Mouse (Mus musculus) heart, postnatal 25 days (tissue): Measurements from ENCODE around the gene Aebp2. TPM values are rescaled to one million over a fixed set of nuclear protein-coding genes. Genes with fewer than 3 reads are reported as not detected.
"Not testable (repeated sequence)": the region's sequence is repeated elsewhere in the genome, so short reads cannot be mapped to it uniquely, and the experiment has no call there.

Experiments used
- DNase-seq: peaks from one replicate; pipeline ENCODE4 v3.0.0; 2022; ENCODE audit warnings: low spot score
- intact Hi-C: fragments of 180-260 bp; cut with DNase I; formaldehyde crosslinking; loops from one replicate; pipeline ENCODE4 v1.15.1; 2025
- total RNA-seq, 2 experiments: library from RNA; stranded (reverse); gene quantifications; 2 replicates each; pipeline ENCODE4 v1.2.3; 2021

The Aebp2 gene
- total RNA-seq, 2 experiments from 2014 or later, result 35.7 to 36.5 TPM

DNA sequence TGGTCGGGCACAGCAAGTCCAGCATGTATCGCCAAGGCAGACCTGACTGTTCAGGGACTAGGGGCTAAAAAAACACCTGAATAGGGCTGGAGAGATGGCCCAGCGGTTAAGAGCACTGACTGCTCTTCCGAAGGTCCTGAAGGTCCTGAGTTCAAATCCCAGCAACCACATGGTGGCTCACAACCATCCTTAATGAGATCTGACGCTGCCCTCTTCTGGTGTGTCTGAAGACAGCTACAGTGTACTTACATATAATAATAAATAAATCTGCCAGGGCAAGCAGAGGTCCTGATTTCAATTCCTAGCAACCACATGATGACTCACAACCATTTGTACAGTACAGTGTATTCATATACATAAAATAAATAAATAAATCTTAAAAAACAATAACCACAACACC is 17.3 kb upstream of the Aebp2 start:
- intact Hi-C loops, DNase-seq: not testable (repeated sequence)

DNA sequence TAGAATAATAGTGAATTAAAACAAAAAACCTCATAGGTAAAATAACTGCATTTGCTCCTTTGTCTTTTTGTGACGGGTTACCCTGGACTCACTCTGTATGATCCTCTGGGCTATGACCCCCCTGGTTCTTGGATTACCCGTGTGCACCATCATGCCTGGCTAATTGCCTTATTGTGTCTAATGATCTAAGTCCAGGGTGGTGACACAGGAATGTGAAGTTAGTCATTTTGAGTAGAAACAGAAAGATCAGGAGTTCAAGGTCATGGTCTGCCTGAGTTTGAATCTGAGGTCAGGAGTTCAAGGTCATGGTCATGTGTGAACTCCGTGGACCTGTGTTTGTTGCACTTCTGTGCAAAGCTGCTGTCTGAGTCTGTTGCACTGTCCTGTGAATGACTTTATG is 16.7 kb upstream of the Aebp2 start:
- DNase-seq, result no peak
- intact Hi-C loops, result no loop called here

DNA sequence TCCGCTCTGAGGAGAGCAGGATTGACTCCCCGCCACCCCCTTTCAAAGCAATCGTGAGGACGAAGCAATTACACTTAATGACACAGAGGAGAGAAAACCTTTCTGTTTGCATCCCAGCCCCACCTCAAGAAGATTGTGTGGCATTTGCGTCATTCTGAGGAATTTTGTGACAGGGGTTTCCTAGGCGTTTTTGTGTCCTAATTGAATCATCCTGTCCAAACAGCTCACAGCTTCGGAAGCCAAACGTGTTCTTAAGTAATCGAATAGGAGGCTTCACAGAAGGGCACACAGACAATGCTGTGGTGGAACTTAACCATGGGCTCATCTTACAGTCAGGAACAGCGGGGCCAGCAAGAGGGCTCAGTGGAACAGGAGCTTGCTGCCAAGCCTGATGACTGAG is 15.9 kb upstream of the Aebp2 start:
- intact Hi-C loops, result no loop called here
- DNase-seq, result no peak

DNA sequence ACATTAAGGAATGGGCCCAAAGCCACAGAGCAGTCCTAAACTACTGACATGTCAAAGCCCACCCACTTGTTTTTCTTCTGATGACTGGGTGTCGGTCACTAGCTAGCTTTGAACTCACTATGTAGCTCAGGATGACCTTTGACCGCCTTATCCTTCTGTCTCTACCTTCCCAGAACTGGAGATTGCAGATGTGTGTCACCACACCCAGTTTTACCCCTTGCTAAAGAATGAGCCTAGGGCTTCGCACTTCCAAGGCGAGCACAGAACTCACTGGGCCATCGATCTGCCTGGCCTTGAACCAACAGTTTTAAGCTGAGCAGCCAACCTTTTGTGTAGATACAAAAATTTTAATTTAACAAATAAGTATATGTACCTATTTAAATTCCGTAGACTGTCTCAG is 13.8 kb upstream of the Aebp2 start:
- DNase-seq, result no peak
- intact Hi-C loops, result no loop called here

DNA sequence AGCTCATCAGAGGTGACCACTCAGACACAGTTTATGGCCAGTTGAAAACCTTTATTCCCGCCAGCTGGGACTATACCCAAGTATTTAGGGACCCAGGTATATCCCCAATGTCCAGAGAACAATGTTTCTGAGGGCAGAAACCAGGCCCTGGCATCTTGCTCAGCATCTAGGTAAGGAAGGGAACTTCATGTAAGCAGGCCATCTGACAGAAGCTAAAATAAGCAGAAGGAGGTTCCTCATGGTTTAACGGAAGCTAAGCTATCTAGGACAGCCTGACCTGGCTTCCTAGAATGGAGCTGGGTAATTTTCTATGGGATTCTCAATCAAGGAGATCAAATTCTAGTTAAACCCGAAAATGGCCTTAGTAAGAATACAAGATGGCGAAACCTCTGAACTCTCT is 12.9 kb upstream of the Aebp2 start:
- intact Hi-C loops, result no loop called here
- DNase-seq, result no peak

DNA sequence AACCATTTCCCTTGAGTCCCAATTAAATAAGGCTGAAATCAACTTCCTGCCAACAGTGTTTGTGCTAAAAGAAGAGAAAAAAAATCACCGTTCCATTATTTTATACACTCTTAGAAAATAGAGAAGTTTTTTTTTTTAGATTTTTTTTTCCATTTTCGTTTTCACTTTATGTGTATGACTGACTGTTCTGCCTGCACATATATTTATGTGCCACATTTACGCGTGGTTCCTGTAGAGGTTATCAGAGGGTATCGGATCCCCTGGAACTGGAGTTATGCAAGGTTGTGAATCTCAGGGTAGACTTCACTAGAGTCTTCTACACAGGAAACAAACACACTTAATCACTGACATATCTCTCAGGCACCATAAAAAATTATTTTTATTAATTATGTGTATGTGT is 12.3 kb upstream of the Aebp2 start:
- intact Hi-C loops, result no loop called here
- DNase-seq, result no peak

DNA sequence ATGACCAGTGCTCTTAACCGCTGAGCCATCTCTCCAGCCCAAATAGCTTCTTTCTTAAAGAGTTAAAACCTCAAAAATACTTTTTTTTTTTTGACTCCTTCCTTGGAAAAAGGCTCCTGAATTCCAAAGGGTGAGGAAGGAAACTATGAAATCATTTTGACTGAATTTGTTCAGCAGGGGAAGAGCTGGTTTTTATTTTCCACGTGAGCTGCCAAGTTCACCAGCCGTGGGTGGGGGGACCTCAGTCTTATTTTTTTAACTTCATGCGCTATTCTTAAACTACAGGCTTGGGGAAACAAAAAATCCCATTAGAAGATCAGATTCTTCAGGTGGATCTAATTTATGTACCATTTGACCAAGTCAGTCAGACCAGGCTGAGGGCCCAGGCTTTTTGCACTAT is 11.2 kb upstream of the Aebp2 start:
- DNase-seq, result no peak
- intact Hi-C loops, result no loop called here

DNA sequence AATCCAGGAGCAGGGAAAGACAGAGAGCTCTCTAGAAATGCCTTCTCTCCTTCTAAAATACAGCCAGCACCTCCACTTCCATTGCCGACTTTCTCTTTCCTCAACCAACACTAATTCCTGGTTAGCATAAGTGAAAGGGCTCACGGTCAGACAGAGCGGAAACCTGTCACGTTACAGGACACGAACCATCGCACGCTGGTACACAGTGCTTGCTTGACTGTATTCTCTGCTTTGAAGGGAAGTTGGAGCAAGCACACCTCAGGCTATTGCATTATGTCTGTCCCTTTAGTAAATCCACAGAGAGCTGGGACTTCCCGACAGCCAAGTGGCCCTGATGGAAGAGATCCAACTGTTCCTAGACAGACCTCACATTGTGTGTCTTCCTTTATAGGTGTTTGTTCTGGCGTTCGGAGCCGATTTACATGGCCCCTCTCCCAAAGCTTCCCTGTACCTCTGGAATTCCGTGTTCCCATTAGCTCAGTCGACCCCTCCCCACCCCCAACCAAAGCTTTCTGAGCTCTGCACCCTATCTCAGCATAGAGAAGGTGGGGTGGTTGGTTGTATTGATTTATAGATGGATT is 10.5 kb upstream of the Aebp2 start:
- DNase-seq, result no peak
- intact Hi-C loops, result no loop called here

DNA sequence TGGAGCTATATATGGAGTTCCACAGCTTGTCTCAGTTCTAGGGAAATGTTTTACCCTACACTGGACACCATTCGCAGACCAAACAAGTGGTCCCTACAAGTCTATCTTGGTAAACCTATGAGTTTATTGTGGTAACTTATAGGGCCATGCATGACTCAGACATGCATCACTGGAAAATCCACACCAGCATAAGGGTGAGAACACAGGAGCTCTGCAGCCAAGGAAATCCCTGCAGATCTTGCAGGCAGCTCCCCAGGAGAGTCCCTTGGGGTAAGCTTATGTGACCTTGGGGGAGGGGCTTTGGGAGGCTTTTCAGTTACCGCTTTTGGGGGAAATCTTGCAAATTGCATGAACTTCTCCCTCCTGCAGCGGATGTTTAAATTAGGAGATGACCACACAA is 8.6 kb upstream of the Aebp2 start:
- DNase-seq, result no peak
- intact Hi-C loops, result no loop called here

DNA sequence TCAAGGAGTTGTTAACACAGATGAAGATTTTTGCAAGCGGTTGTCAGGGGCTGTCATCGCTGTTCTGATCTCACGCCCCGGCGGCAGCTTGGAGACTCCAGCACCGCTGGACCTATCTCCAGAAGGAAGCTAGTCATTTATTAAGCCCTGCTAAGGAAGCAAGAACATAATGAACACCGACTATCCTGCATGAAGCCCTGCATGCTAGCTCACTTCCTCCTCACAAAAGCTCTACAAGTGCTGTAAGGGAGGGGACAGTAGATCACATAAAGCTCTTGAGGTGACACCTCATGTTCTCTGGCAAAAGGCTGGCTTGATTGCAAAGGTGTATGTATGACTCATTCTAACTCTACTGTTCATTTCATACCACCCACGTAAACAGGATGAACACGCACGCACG is 7.8 kb upstream of the Aebp2 start:
- no peak for DNase-seq
- intact Hi-C loops, result no loop called here

DNA sequence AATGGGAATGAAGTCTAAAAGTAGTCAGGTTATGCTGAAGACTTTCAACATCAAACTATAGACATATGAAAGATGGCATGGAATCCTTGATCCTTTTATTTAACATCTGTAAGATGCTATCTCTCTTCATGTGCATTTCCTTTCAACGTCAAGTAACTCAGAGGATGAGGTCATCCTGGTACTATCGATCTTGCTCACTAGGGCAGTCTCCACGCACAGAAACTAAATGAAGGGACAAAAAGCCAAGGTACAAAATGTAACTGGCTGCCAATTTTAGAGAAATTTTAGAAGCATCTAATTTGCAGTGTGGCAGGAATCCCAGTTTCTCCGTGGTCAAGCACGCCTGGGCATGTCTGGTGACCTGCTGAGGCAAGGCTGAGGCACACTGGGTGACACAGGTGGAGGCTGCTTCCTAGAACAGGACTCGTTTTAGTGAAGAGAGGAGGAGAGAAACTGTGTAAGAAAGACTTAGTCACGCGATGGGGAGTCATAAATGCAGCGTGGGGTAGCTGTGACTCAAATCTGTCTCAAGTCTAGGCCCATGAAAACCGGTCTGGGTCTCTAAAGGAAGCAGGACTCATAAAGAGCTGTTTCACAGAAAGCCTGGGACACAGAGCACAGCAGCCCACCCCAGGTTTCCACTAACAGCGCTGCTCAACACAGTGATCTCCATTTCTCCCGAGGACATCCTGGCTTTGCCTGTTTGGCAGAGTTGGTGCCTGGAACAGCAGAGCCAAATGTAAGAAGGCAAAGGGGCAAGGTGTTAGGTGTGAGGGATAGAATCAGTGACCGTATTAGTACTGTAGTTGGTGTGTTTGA is 1.7 kb upstream of the Aebp2 start:
- intact Hi-C loops, result no loop called here
- DNase-seq, result no peak

DNA sequence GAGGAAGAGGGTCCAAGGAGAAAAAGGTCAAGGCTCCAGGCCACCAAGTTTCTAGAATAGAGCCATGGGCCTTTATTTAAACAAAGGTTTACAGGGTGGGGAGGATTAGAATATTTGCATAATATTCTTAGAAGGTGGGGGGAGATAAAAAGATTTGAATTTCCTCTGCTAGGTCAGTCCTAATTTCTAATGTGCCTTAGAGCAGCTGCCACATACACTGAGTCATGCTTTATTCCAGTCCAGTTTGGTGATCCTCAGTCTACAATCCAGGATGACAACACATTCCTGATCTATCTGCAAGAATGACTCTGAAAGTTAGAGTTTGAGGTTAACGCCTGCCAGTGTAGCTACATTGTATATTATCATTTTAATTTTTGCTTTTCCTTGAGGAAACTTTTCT is 841 bp upstream of the Aebp2 start:
- no peak for DNase-seq
- intact Hi-C loops, result no loop called here

DNA sequence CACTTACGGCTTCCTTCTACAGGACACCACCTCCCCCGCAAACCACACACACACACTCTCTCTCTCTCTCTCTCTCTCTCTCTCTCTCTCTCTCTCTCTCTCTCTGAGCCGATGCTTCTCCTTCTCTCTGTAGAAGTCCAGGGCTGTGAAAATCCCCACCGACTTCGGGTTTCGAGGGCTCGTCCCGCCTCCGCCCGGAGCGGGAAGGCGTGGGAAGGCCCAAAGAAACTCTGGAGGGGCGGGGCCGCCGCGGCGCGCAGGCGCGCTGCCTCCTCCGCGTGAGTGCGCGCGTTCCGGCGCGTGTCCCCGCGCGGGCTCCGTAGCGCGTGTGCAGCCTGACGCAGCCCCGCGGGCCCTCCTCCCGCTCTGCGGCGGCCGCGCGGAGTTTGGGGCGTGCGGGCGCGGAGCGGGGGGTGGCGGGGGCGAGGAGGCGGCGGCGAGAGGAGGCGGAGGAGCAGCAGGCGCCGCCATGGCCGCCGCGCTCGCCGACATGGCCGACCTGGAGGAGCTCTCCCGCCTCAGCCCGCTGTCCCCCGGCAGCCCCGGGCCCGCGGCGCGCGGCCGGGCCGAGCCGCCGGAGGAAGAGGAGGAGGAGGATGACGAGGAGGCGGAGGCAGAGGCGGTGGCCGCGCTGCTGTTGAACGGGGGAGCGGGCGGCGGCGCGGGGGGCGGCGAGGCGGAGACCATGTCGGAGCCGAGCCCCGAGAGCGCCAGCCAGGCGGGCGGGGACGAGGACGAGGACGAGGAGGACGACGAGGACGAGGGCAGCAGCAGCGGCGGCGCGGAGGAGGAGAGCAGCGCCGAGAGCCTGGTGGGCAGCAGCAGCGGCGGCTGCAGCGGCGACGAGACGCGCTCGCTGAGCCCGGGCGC is 998 bp downstream of the Aebp2 start:
- intact Hi-C loops, result no loop called here
- peak; percentile 90 for DNase-seq

DNA sequence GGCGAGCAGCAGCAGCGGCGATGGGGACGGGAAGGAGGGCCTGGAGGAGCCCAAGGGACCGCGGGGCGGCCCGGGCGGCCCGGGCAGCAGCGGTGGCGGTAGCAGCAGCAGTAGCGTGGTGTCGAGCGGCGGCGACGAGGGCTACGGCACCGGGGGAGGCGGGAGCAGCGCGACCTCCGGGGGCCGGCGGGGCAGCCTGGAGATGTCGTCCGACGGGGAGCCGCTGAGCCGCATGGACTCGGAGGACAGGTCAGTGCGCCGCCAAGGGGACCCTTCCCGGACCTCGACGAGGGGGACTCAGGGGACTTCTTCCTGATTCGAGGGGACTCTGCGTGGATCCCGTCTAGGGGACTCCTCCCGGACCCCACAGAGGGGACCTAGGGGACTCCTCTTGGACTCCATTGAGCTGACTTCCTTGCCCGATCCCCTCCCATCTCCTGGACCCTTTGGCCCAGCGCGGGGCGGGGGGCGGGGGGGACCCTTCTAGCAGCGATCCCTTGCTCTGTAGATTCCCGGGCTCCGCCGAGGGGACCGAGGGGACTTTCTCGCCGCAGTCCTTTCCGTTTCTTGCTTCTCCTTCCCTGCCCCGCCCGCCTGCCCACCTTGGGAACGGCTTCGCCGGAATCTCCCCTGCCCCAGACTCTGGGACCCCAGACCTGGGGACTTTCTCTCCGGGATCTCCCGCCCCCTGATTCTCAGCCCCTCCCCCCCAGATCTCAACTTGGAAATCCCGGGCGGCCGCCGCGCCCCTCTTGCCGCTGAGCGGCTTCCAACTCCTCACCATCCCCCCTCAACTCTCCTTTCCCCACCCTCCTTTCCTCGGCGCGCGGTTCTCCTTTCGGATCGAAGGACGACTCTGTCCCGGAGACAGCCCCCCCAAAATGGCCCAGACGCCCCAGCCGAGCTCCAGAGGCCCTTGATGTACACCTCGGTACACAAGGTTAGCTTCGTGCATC is 1.9 kb downstream of the Aebp2 start:
- intact Hi-C loops, result no loop called here
- DNase-seq, result peak; percentile 16

DNA sequence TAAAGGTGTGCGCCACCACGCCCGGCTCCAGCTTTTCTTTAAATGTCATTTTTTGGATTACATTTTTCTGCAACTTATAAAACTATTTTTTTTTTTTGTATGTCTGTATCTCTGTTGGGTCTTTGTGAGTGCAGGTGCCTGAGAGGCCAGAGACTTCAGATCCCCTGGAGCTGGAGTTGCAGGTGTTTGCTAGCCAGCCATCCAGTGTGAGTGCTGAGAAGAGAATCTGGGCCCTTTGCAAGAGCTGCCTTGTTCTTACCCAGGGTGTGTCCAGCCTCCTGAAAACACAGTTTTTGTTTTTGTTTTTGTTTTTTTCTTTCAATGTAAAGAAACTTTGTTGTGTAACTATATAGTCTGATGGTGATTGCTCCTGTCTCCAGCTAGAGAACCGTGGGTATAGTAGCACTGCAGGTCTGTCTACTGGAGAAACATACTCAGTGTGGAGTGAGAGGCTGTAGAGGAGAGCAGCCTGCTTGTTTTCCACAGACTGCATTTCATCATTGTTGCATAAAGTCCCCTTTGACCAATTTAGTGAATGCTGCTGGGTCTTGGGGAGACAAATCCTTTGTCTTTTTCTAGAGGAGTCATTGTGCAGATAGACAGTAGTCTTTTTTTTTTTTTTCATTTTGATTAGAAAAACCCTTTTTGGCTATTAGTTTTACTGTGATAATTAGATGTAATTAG is 6.9 kb downstream of the Aebp2 start:
- no peak for DNase-seq
- intact Hi-C loops, result no loop called here

DNA sequence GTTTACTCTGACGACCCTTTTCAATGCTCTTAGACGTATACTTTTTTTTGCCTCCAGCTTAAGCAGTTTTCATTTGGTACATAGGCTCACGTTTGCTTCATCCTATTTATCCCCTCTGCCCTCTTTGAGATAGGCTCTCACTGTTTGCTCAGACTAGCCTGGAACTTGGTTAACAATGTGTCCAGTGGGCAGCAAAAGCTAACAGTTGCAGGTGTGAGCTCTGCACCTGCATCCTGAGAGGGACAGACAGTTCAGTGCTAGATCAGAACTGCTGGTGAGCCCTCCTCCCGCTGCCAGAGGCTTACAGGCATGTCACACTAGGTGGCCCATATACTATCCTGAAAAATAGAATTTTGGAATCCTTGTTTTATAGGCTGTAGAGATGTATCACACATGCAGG is 7.8 kb downstream of the Aebp2 start:
- DNase-seq, result no peak
- intact Hi-C loops, result no loop called here

DNA sequence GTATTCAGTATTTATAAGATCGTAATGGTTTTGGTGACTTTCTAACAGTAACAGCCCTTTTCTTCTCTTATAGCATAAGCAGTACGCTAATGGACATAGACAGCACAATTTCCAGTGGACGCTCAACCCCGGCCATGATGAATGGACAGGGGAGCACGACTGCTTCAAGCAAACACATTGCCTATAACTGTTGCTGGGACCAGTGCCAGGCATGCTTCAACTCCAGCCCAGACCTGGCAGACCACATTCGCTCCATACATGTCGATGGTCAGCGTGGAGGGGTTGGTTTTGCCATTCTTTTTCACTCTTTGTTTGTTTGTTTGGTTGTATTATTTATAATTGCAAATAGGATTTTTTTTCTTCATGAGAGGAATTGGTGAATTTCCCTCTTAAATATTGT is 11.2 kb downstream of the Aebp2 start:
- no peak for DNase-seq
- intact Hi-C loops, result no loop called here

DNA sequence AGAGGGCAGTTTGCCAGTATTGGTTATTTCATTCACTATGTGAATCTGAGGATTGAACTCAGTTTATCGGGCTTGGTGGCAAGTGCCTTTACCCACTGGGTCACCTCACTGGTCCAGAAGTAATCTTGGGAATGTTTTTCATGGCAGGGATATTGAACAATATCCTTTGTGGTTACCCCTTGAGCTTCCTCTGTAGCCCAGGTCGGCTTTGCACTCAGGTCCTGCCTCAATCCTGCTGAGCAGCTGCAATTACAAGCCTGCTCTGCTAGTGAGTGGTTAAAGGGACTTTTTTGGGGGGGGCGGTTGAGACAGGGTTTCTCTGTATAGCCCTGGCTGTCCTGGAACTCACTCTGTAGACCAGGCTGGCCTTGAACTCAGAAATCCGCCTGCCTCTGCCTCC is 13.8 kb downstream of the Aebp2 start:
- intact Hi-C loops, result no loop called here

DNA sequence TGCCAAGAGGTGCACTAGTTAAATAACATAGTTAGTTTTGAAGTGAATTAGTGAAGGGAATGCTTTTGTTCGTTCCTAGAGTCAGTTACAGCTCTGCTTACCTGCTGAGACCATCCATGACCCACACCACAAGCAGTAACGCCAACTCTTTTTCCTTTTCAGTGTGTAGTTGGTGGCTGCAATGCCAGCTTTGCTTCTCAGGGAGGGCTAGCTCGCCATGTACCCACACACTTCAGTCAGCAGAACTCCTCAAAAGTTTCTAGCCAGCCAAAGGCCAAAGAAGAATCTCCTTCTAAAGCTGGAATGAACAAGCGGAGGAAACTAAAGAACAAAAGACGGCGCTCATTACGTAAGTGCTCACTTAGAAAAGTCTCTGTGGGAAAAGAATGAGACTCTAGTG is 19.5 kb downstream of the Aebp2 start:
- intact Hi-C loops, result no loop called here
- no peak for DNase-seq

More for the DNA sequence above, 13.8 kb downstream of the Aebp2 start:
- DNase-seq, result no peak
